Mouse (Mus musculus) left cerebral cortex, postnatal 10 days (tissue): ENCODE measurements at regions not wholly inside any gene's neighbourhood (a gene's known extent, or its start where the extent isn't known, plus 50 kb on each side); places are given as distances from the start of the nearest gene placed in this dataset.

Source experiments
- DNase-seq, 2 experiments: peaks; one replicate each; pipeline ENCODE4 v3.0.0; 2021 to 2022; ENCODE audit warnings: low spot score in 2 of 2, mixed read lengths in 1 of 2; ENCODE audit errors: extremely low spot score in 1 of 2
- intact Hi-C: fragments of 180-260 bp; cut with DNase I; formaldehyde crosslinking; loops from one replicate; pipeline ENCODE4 v1.15.1; 2025

- intact Hi-C loops, result loop anchor here (5.0 to 10.0 kb wide), 2 partner anchors 82 to 171 kb away; no protein-coding TSS in a partner anchor
- DNase-seq, result peak; percentile 56 to 67
These were observed 85.6 kb downstream of the Diras2 start for GRCm38 (mm10) chr13:52445513-52445912.

- DNase-seq, result no peak
- intact Hi-C loops, result loop anchor here (5.0 to 10.0 kb wide), 2 partner anchors 78 to 174 kb away; no protein-coding TSS in a partner anchor
These were observed 82.2 kb downstream of the Diras2 start for GRCm38 (mm10) chr13:52448902-52449301.

DNA sequence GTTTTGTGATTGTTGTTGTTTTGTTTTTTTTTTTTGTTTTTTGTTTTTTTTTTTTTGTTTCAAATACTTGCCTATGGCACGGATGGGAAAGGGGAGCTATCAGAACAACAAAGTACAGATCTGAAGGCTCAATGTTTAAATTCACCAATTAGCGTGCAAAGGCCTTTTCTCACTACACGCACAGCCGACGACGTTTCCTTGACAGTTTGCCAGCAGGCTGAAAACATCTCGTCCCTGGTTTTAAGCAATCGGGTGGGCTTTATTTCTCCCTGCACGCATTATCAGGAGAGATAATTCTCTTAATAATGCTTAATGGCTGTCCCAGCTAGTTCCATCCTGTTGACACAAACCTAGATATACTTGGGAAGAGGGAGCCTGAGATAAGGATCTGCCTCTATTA lies 79.6 kb downstream of the Diras2 start:
- intact Hi-C loops, result no loop called here
- no peak for DNase-seq

- peak in 1 of 2 experiments; percentile 43 for DNase-seq
These were observed 78.8 kb downstream of the Diras2 start for GRCm38 (mm10) chr13:52452291-52452690.

More at GRCm38 (mm10) chr13:52452291-52452690, 78.8 kb downstream of the Diras2 start:
- intact Hi-C loops, result no loop called here
